Mouse (Mus musculus): Measurements from ENCODE around the gene Hyal2. TPM values are rescaled to one million over a fixed set of nuclear protein-coding genes. Genes with fewer than 3 reads are reported as not detected.

The Hyal2 gene
- polyA plus RNA-seq, 1 experiment from 2014 or later = 85.2 TPM

DNA sequence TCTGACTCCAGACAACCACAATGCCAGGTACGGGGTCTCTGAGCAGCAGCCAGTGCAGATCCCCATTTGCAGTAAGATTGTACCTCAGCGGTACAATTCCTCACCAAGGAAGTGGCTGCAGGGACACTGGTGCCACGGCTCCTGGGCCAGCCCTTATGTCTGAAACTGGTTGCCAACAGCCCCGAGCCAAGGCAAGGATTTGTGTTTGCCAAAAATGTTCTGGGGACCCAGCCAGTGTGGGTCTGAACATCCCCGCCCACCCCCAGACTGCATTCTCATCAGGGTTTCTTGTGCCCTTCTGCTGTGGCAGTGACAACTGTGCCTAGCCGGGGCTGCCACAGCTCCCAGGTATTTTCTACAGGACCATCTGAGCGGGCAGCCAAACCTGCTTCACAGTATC lies 29.5 kb upstream of the Hyal2 start:
- H3K4me3 ChIP-seq (replicated peaks; ENCODE audit: low read length) = no peak overlapping the region
- H3K27me3 ChIP-seq (ENCODE audit: control insufficient read depth, insufficient read depth, low read length) = no peaks in the 10 kb centered on the region
- WGBS = 96% methylated on average over 7 of the region's 7 CpGs
- peaks cover 12% of the 10 kb centered on the region; the same call in 1 of the 2 replicates for H3K36me3 ChIP-seq (ENCODE audit: control insufficient read depth, insufficient read depth, low read length)
- no peak overlapping the region for H3K9ac ChIP-seq (ENCODE audit: low read length)
- H3K27ac ChIP-seq (ENCODE audit: low read length) = no peak overlapping the region
- no peak overlapping the region for H3K4me2 ChIP-seq (ENCODE audit: low read depth, low read length)
- peaks cover 38% of the 10 kb centered on the region for H3K4me1 ChIP-seq (ENCODE audit: control insufficient read depth, insufficient read depth, low read length)
- H3K9me3 ChIP-seq (replicated peaks; ENCODE audit: control insufficient read depth, low read length) = no peaks in the 10 kb centered on the region
- no peak for ATAC-seq (ENCODE audit: insufficient read depth, low FRiP score)

DNA sequence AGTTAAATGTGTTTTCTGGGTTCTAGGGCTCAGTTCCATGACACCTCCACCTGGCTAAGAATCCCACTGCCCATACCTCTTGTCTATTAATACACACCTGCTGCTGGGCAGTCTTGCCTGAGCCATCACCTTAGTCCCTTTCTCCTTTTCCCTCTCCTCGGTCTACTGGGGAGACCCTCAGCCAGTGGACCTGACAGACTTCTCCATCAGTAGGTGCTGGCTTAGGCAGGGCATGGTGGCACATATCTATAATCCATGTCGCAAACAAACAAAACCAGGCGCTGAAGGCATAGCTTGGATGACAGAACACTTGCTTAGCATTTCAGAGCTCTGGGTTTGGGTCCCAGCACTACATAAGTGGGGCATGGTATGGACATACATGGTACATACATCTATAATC lies 29.0 kb upstream of the Hyal2 start:
- no peak overlapping the region for H3K4me2 ChIP-seq (ENCODE audit: low read depth, low read length)
- H3K4me1 ChIP-seq (ENCODE audit: control insufficient read depth, insufficient read depth, low read length) = peaks cover 34% of the 10 kb centered on the region
- H3K27me3 ChIP-seq (ENCODE audit: control insufficient read depth, insufficient read depth, low read length) = no peaks in the 10 kb centered on the region
- peaks cover 12% of the 10 kb centered on the region; the same call in 1 of the 2 replicates for H3K36me3 ChIP-seq (ENCODE audit: control insufficient read depth, insufficient read depth, low read length)
- ATAC-seq (ENCODE audit: insufficient read depth, low FRiP score) = no peak
- 83% methylated on average over 3 of the region's 3 CpGs for WGBS
- H3K4me3 ChIP-seq (replicated peaks; ENCODE audit: low read length) = no peak overlapping the region
- no peaks in the 10 kb centered on the region for H3K9me3 ChIP-seq (replicated peaks; ENCODE audit: control insufficient read depth, low read length)
- no peak overlapping the region for H3K27ac ChIP-seq (ENCODE audit: low read length)
- no peak overlapping the region for H3K9ac ChIP-seq (ENCODE audit: low read length)

DNA sequence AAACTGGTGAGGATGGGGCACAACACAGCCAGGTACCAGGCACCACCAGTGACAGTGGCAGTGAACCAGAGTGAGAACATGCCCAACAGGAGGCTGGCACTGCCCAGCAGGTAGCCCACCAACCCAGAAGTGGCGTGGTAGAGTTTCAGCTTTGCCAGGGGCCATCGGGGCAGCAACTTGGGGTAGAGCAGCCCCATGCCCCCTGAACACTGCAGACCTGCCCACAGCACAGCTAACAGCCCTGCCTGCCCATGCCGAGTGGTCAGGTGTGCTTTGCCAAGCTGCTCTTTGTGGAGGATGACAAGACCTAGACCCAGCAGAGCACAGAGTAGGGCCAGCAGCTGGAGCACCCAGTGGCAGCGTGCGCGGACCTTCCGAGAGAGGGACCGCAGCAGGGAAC lies 27.8 kb upstream of the Hyal2 start:
- H3K27ac ChIP-seq (ENCODE audit: low read length) = no peak overlapping the region
- no peak overlapping the region for H3K9ac ChIP-seq (ENCODE audit: low read length)
- peaks cover 23% of the 10 kb centered on the region; the same call in 1 of the 2 replicates for H3K36me3 ChIP-seq (ENCODE audit: control insufficient read depth, insufficient read depth, low read length)
- H3K9me3 ChIP-seq (replicated peaks; ENCODE audit: control insufficient read depth, low read length) = no peaks in the 10 kb centered on the region
- no peak overlapping the region for H3K4me3 ChIP-seq (replicated peaks; ENCODE audit: low read length)
- no peak for ATAC-seq (ENCODE audit: insufficient read depth, low FRiP score)
- WGBS = 91% methylated on average over 8 of the region's 8 CpGs
- H3K4me2 ChIP-seq (ENCODE audit: low read depth, low read length) = no peak overlapping the region
- H3K27me3 ChIP-seq (ENCODE audit: control insufficient read depth, insufficient read depth, low read length) = no peaks in the 10 kb centered on the region
- H3K4me1 ChIP-seq (ENCODE audit: control insufficient read depth, insufficient read depth, low read length) = peaks cover 34% of the 10 kb centered on the region

DNA sequence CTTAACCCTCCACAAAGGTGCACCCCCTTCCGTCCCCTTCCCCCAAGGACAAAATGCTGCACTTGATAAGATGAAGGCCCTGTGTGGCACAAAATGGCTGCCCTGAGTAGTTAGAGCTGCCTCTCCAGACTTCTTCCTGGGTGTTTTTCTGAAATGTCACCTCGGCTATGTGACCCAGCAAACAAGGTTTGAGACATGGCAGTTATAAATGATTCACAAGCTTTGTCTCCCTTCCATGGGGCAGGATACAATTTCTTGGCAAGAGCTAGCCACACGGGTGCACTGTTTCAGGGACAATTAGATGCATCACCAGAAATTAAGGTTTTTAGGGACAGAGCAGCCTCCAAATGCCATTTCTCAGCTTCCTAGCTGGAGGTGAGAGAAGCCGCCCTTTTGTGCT lies 27.3 kb upstream of the Hyal2 start:
- H3K4me2 ChIP-seq (ENCODE audit: low read depth, low read length) = no peak overlapping the region
- no peak for ATAC-seq (ENCODE audit: insufficient read depth, low FRiP score)
- 63% methylated on average over 4 of the region's 4 CpGs for WGBS
- no peak overlapping the region for H3K9ac ChIP-seq (ENCODE audit: low read length)
- H3K36me3 ChIP-seq (ENCODE audit: control insufficient read depth, insufficient read depth, low read length) = peaks cover 23% of the 10 kb centered on the region; the same call in 1 of the 2 replicates
- H3K4me1 ChIP-seq (ENCODE audit: control insufficient read depth, insufficient read depth, low read length) = peaks cover 33% of the 10 kb centered on the region
- H3K9me3 ChIP-seq (replicated peaks; ENCODE audit: control insufficient read depth, low read length) = no peaks in the 10 kb centered on the region
- no peak overlapping the region for H3K27ac ChIP-seq (ENCODE audit: low read length)
- H3K4me3 ChIP-seq (replicated peaks; ENCODE audit: low read length) = no peak overlapping the region
- H3K27me3 ChIP-seq (ENCODE audit: control insufficient read depth, insufficient read depth, low read length) = no peaks in the 10 kb centered on the region

DNA sequence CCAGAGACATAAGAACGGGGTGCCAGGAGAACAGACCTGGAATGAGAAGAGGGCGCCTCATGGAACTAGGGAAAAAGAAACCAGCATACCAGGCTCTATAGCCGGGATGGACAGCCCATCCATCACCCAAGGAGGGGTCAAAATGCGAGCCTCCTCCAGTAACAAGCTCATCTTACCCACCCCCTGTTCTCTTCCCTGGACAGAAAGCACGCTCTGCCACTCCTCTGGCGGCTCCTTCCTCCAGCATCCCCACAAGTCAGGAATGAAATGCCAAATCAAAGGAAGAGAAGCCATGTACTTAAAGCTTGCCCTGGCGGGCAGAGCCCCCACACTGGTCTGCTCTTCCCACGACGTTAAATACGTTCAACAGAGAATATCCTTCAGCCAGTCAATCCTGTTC lies 26.7 kb upstream of the Hyal2 start:
- H3K4me3 ChIP-seq (replicated peaks; ENCODE audit: low read length) = peak overlapping the region; percentile 66
- peaks cover 27% of the 10 kb centered on the region for H3K4me1 ChIP-seq (ENCODE audit: control insufficient read depth, insufficient read depth, low read length)
- H3K27me3 ChIP-seq (ENCODE audit: control insufficient read depth, insufficient read depth, low read length) = no peaks in the 10 kb centered on the region
- ATAC-seq (ENCODE audit: insufficient read depth, low FRiP score) = no peak
- H3K27ac ChIP-seq (ENCODE audit: low read length) = no peak overlapping the region
- peak overlapping the region; percentile 76 for H3K4me2 ChIP-seq (ENCODE audit: low read depth, low read length)
- H3K9me3 ChIP-seq (replicated peaks; ENCODE audit: control insufficient read depth, low read length) = no peaks in the 10 kb centered on the region
- peak overlapping the region; percentile 74 for H3K9ac ChIP-seq (ENCODE audit: low read length)
- H3K36me3 ChIP-seq (ENCODE audit: control insufficient read depth, insufficient read depth, low read length) = peaks cover 23% of the 10 kb centered on the region; the same call in 1 of the 2 replicates
- WGBS = 29% methylated on average over 10 of the region's 10 CpGs

- Histone ChIP-seq H3K4me2 (ENCODE audit: low read depth, low read length) (peak within 1 kb of the TSS; percentile 76), H3K9me3 (replicated peaks; ENCODE audit: control insufficient read depth, low read length) (no peaks in the 10 kb centered on the region), H3K27me3 (ENCODE audit: control insufficient read depth, insufficient read depth, low read length) (no peaks in the 10 kb centered on the region), H3K4me3 (replicated peaks; ENCODE audit: low read length) (peak within 1 kb of the TSS; percentile 66), H3K27ac (ENCODE audit: low read length) (peak within 1 kb of the TSS; percentile 64; the same call in 1 of the 2 replicates), H3K9ac (ENCODE audit: low read length) (peak within 1 kb of the TSS; percentile 74), H3K36me3 (ENCODE audit: control insufficient read depth, insufficient read depth, low read length) (peaks cover 23% of the 10 kb centered on the region; the same call in 1 of the 2 replicates), H3K4me1 (ENCODE audit: control insufficient read depth, insufficient read depth, low read length) (peaks cover 24% of the 10 kb centered on the region)
- peak; percentile 91 for ATAC-seq (ENCODE audit: insufficient read depth, low FRiP score)
- under 1% methylated on average over 46 of the region's 46 CpGs for WGBS
Measured at GRCm38 (mm10) chr9:107541474-107542351, 26.0 kb upstream of the Hyal2 start, which contains the start of the genes Cyb561d2 and Nprl2. TSS of gene Cyb561d2 (minus strand) at chr9:107542193. TSS of gene Nprl2 (plus strand) at chr9:107542226.

DNA sequence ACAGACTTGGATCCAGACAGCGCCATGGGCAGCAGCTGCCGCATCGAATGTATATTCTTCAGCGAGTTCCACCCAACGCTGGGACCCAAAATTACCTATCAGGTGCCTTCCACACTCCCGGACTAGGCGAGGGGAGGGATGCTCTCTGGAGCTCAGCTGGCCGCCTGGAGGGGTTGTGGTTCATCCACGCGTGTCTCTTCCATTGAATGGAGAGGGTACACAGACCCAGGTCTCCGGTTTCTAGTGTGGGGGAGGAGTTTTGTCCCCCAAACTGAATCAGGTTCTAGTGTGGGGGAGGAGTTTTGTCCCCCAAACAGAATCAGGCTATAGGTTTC lies 25.4 kb upstream of the Hyal2 start:
- Histone ChIP-seq H3K4me1 (ENCODE audit: control insufficient read depth, insufficient read depth, low read length) (peaks cover 25% of the 10 kb centered on the region), H3K27ac (ENCODE audit: low read length) (0 out of 2 replicates have a peak overlapping the region, but pooled peaks have one; percentile 2), H3K4me3 (replicated peaks; ENCODE audit: low read length) (peak overlapping the region; percentile 66), H3K9me3 (replicated peaks; ENCODE audit: control insufficient read depth, low read length) (no peaks in the 10 kb centered on the region), H3K9ac (ENCODE audit: low read length) (peak overlapping the region; percentile 74), H3K27me3 (ENCODE audit: control insufficient read depth, insufficient read depth, low read length) (no peaks in the 10 kb centered on the region), H3K4me2 (ENCODE audit: low read depth, low read length) (peak overlapping the region; percentile 76), H3K36me3 (ENCODE audit: control insufficient read depth, insufficient read depth, low read length) (peaks cover 23% of the 10 kb centered on the region; the same call in 1 of the 2 replicates)
- ATAC-seq (ENCODE audit: insufficient read depth, low FRiP score) = 0 out of 2 replicates have a peak, but pooled peaks have one; percentile 3
- WGBS = 2% methylated on average over 11 of the region's 11 CpGs

GRCm38 (mm10) chr9:107542721-107543120 lies 25.0 kb upstream of the Hyal2 start:
- 21% methylated on average over 8 of the region's 8 CpGs for WGBS
- Histone ChIP-seq H3K36me3 (ENCODE audit: control insufficient read depth, insufficient read depth, low read length) (peaks cover 23% of the 10 kb centered on the region; the same call in 1 of the 2 replicates), H3K4me2 (ENCODE audit: low read depth, low read length) (peak overlapping the region; percentile 76), H3K27me3 (ENCODE audit: control insufficient read depth, insufficient read depth, low read length) (no peaks in the 10 kb centered on the region), H3K4me3 (replicated peaks; ENCODE audit: low read length) (peak overlapping the region; percentile 66), H3K4me1 (ENCODE audit: control insufficient read depth, insufficient read depth, low read length) (peaks cover 26% of the 10 kb centered on the region), H3K9ac (ENCODE audit: low read length) (peak overlapping the region; percentile 74), H3K9me3 (replicated peaks; ENCODE audit: control insufficient read depth, low read length) (no peaks in the 10 kb centered on the region), H3K27ac (ENCODE audit: low read length) (0 out of 2 replicates have a peak overlapping the region, but pooled peaks have one; percentile 2)
- 0 out of 2 replicates have a peak, but pooled peaks have one; percentile 9 for ATAC-seq (ENCODE audit: insufficient read depth, low FRiP score)

- ATAC-seq (ENCODE audit: insufficient read depth, low FRiP score) = no peak
- Histone ChIP-seq H3K4me3 (replicated peaks; ENCODE audit: low read length) (no peak overlapping the region; the same call in 1 of the 2 replicates), H3K4me1 (ENCODE audit: control insufficient read depth, insufficient read depth, low read length) (peaks cover 26% of the 10 kb centered on the region), H3K27ac (ENCODE audit: low read length) (no peak overlapping the region), H3K9me3 (replicated peaks; ENCODE audit: control insufficient read depth, low read length) (no peaks in the 10 kb centered on the region), H3K4me2 (ENCODE audit: low read depth, low read length) (peak overlapping the region; percentile 76), H3K36me3 (ENCODE audit: control insufficient read depth, insufficient read depth, low read length) (0 out of 2 replicates have a peak, but pooled peaks cover 18% of the 10 kb centered on the region), H3K9ac (ENCODE audit: low read length) (peak overlapping the region; percentile 74; the same call in 1 of the 2 replicates), H3K27me3 (ENCODE audit: control insufficient read depth, insufficient read depth, low read length) (no peaks in the 10 kb centered on the region)
- 79% methylated on average over 11 of the region's 11 CpGs for WGBS
Measured at GRCm38 (mm10) chr9:107543299-107543698, 24.4 kb upstream of the Hyal2 start.

All from stomach, embryonic 16.5 days (tissue).